Mouse (Mus musculus) liver, embryonic 14.5 days (tissue): ENCODE data around the gene Kcnab1.

Source experiments
- CTCF ChIP-seq: IDR thresholded peaks from 2 replicates; pipeline ENCODE4 v1.5.1; 2016; ENCODE audit warnings: antibody characterized with exemption, low read depth, control low read depth
- EP300 ChIP-seq: IDR thresholded peaks from 2 replicates; pipeline ENCODE4 v1.6.1; 2016; ENCODE audit warnings: antibody characterized with exemption, low read depth

DNA sequence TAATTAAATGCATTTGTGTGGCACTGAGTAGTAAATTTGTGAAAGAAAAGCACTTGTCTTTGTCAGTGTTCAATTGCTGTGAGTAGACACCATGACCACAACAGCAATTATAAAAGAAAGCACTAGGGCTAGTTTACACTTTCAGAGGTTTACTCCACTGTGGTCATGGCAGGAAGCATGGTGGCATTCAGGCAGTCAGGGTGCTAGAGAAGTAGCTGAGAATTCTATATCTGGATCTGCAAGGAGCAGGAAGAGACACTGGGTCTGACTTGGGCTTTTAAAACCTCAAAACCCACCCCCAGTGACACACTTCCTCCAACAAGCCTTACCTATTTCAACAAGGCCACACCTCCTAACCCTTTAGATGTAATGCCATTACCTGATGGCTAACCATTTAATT lies 307.4 kb downstream of the Kcnab1 start:
- TF ChIP-seq CTCF, result no peak
- TF ChIP-seq EP300, result no peak
